Mouse (Mus musculus) mesoderm, embryonic 11.5 days (tissue): ENCODE measurements around the gene Cfap221.

Source experiments
- DNase-seq: peaks from one replicate; pipeline ENCODE4 v3.0.0-alpha.2; 2012; ENCODE audit warnings: low read depth, low spot score

Gene Cfap221

GRCm38 (mm10) chr1:120007851-120008588 lies 11.0 kb upstream of the Cfap221 start:
- DNase-seq = no peak

GRCm38 (mm10) chr1:120006844-120007790 lies 10.1 kb upstream of the Cfap221 start, which contains the start of gene Sctr:
Gene Sctr (plus strand): TSS chr1:120006894.
- peak; percentile 58 for DNase-seq

- DNase-seq = peak; percentile 45
These were observed 610 bp upstream of the Cfap221 start for GRCm38 (mm10) chr1:119997644-119998043.

GRCm38 (mm10) chr1:119986555-119986954 lies 10.5 kb downstream of the Cfap221 start:
- DNase-seq = no peak

GRCm38 (mm10) chr1:119975141-119975540 lies 21.9 kb downstream of the Cfap221 start:
- no peak for DNase-seq

- DNase-seq = no peak
These were observed 23.9 kb downstream of the Cfap221 start for GRCm38 (mm10) chr1:119973117-119973516.

- DNase-seq = no peak
These were observed 31.1 kb downstream of the Cfap221 start for GRCm38 (mm10) chr1:119965804-119966514.

- DNase-seq = no peak
These were observed 37.1 kb downstream of the Cfap221 start for GRCm38 (mm10) chr1:119959920-119960319.

- no peak for DNase-seq
These were observed 37.6 kb downstream of the Cfap221 start for GRCm38 (mm10) chr1:119959464-119959863.

GRCm38 (mm10) chr1:119957716-119958222 lies 39.3 kb downstream of the Cfap221 start:
- DNase-seq = no peak

GRCm38 (mm10) chr1:119954680-119955079 lies 42.4 kb downstream of the Cfap221 start:
- no peak for DNase-seq

- no peak for DNase-seq
These were observed 43.6 kb downstream of the Cfap221 start for GRCm38 (mm10) chr1:119953456-119953855.

- DNase-seq = no peak
These were observed 46.9 kb downstream of the Cfap221 start for GRCm38 (mm10) chr1:119950086-119950485.

- DNase-seq = peak; percentile 8
These were observed 60.2 kb downstream of the Cfap221 start for GRCm38 (mm10) chr1:119936861-119937260.

- no peak for DNase-seq
These were observed 65.4 kb downstream of the Cfap221 start for GRCm38 (mm10) chr1:119931421-119932150.

- peak; percentile 28 for DNase-seq
These were observed 67.3 kb downstream of the Cfap221 start for GRCm38 (mm10) chr1:119929715-119930114.

GRCm38 (mm10) chr1:119919299-119919698 lies 77.7 kb downstream of the Cfap221 start:
- peak; percentile 22 for DNase-seq

- DNase-seq = no peak
These were observed 80.1 kb downstream of the Cfap221 start for GRCm38 (mm10) chr1:119916823-119917371.

GRCm38 (mm10) chr1:119912953-119913814 lies 83.8 kb downstream of the Cfap221 start, which contains the start of gene Tmem177:
Gene Tmem177 (minus strand): TSS chr1:119913208.
- peak; percentile 93 for DNase-seq
